Mouse (Mus musculus) right cerebral cortex, postnatal 10 days (tissue): ENCODE measurements at regions not wholly inside any gene's neighbourhood (a gene's known extent, or its start where the extent isn't known, plus 50 kb on each side); places are given as distances from the start of the nearest gene placed in this dataset.

Experiments used
- DNase-seq, 2 experiments: peaks; one replicate each; pipeline ENCODE4 v3.0.0; 2021; ENCODE audit warnings: low spot score in 2 of 2

DNA sequence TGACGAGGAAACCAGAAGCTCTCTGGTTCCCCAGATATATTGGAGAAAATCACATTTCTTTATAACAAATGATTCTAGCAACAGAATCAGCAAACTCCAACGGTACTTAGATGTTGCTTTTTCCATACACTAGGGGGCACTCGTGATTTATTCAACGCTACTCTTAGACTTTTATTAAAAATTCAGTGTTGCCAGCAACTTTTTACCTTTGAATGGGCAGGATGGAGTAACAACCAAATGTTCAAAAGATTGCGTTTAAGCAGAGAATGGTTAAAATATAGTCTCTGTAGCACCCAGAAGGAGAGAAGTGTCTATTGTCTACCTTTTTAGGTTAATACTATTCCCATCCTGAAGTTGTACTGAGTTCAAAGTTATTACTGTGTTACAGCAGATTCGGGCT lies 715.4 kb upstream of the Cblb start:
- DNase-seq = peak; percentile 39 to 46

DNA sequence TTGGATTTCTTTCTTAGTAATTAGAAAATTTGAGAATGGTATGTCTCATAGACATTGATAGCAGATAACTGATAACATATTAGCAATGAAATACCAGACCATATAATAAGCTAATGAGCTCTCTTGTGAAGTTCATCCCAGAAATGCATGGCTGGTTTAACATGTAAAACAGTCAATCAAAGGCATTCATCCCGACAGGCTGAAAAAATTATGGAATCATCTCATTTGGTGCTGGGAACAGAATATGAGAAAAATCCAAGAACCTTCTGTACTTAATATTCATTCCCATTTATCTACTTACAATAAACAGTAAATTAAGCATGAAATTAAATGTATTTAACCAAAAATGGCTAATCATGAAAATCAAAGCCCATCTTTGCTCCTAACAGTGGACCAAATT lies 698.8 kb upstream of the Cblb start:
- DNase-seq = no peak

DNA sequence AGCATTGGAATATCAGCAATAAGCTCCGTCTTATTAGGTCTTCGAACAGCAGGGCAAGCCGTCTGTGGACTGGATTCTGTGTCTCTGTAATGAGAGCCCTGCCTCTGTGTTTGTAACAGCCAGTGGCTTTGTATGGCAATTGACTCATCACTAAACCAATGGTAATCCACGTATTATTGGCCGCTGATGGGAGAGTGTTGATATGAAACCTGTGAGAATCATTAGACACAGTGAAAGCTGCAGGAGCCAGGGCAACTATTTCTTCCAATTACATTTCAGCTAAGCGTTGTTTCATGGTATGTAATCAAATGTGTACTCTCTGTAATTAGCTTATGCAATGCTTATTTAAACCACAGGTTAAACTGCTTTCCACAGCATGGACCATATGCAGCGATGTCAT lies 696.1 kb upstream of the Cblb start:
- DNase-seq = no peak

DNA sequence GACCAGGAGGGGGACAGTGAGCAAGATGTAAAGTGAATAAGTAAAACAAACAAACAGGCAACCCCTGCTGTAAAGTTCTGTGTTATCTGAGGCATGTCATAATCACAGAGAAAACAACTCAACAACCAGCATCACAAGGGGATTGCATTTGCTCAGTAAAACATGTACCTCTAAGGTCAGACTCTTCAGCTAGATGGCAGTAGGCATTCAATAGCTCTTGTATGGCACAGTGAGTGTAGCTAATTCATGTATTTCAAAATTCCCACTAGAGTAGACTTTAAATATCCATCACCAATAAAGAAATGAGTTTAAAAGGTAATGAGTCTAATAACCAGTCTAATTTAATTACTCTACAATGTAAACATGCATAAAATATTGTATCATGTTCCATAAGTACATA lies 683.9 kb upstream of the Cblb start:
- DNase-seq = no peak

DNA sequence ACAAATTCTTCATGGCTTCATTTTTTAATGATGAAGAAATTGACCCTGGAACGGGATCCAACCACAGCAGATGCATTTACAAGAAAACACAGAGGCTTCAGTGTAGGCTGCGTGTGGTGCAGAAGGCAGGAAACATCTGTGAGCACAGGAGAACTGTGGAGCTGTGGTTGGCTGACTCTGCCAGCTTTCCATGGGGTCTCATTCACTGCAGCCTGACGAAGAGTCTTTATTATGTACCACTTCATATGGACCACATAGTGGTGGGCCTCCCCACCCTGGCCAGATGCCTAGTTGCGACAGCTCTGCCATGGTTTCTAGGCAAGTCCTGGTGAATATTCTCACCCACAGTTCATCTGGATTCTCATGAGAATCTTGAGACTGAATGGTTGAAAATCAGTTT lies 678.9 kb upstream of the Cblb start:
- DNase-seq = peak; percentile 28

DNA sequence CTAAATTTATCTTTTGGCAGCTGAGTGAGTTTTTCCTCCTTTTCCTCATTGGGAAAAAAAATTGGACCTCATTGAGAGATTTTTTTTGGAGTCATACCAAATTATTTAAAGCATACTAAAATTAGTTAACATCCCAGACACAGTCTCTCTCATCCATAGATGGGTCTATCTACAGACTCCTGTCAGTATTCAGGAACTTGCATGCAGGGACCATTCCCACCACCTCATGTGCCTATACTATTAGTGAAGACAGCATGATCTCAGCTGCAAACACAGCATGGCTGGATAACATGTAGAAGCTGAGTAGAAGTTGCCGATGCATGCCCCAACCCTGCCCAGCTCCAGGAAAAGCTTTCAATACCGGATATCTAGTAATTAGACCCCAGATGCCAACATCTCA lies 677.2 kb upstream of the Cblb start:
- DNase-seq = peak in 1 of 2 experiments; percentile 34

DNA sequence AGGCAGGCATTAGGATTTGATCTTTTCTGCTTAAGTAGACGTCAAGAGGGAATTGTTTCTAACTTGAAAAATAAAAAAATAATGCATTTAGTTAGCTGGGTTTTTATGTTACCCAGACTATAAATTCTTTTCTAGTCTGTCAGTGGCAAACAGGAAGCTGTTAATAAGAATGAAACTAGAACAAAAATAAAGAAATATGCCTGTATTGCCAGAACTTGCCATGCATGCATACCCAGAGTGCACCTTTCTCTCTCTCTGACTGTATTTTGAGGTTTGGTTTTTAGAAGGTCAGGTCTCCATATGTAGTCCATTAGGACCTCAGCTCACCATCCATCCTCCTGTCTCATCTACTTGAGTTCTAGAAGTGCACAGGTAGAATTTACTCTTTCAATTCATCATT lies 661.0 kb upstream of the Cblb start:
- no peak for DNase-seq

DNA sequence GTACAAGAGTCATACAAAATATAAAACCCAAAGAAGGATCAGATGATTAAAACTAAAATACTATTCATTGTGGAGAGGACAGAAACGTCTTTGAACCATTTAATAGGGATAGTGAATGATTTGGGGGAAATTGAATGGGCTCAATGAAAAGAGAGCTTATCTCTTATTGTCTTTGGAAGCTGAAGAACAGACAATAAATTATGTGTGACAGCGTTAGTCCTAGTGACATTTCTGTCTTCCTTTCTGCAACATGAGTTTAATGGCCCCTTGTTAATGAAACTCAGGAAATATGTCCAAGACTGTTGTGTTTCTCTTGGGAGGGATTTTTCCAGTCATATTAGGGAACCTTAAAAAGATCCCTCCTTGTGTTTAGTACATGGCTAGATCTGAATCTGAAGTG lies 644.6 kb upstream of the Cblb start:
- no peak for DNase-seq

DNA sequence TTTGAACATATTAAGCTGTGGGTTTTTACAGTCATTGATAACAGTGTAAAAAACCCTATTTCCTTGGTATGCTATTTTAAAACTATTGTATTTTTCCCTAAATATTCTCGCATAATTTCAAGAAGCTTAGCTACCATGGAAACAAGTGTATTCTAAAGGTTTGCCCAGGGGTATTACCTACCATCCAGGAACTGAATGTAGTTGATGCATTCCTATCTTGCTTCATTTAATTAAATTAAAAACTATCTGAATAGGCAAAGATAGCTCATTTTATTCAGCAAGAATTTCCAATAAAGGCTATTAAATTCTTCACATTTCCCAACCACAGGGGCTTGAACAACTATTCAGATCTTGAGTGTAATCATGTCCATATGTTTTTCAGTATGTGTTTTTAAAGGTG lies 643.5 kb upstream of the Cblb start:
- DNase-seq = no peak

DNA sequence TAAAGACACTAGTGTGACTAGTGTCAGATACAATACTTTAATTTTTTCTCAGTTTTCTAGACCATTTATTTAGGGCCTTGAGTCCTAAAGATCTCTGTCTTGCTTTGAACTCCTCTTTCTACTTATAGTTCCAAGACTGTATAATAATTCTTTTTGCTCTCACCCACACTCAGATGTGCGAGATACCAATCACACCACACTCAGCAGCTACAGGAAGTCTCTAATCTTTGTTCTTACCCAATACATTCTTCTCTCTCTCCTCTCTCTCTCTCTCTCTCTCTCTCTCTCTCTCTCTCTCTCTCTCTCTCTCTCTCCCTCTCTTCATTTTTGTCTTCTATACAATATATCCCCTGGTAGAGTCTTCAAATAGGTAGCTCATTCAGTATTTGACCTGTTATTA lies 637.2 kb upstream of the Cblb start:
- DNase-seq = no peak
